Mouse (Mus musculus) cortical plate, adult 2 months (tissue): ENCODE results near the gene Sp6. TPM values are rescaled to one million over a fixed set of nuclear protein-coding genes. Genes with fewer than 3 reads are reported as not detected.
A peak's percentile ranks its signal among the peaks of the same experiment; 100 is the strongest.

Experiments used
- H3K27ac ChIP-seq: fragments of 200-500 bp; 2 replicates; pipeline ENCODE4 v1.5.1; 2012; ENCODE audit warnings: low read length, control low read depth, inconsistent platforms; ENCODE audit not compliant: insufficient read depth
- H3K4me1 ChIP-seq: fragments of 200-500 bp; 2 replicates; pipeline ENCODE4 v1.6.1; 2011; ENCODE audit warnings: low read length; ENCODE audit not compliant: control insufficient read depth, insufficient read depth
- H3K4me3 ChIP-seq: fragments of 200-500 bp; 2 replicates; pipeline ENCODE4 v1.5.1; 2011; ENCODE audit warnings: mild to moderate bottlenecking, low read length, control low read depth; ENCODE audit not compliant: insufficient read depth
- CTCF ChIP-seq: fragments of 200-500 bp; IDR thresholded peaks from 2 replicates; pipeline ENCODE4 v1.5.1; 2011; ENCODE audit warnings: mild to moderate bottlenecking, control low read depth, low read length; ENCODE audit not compliant: insufficient read depth; ENCODE audit errors: extremely low read depth
- POLR2A ChIP-seq: fragments of 200-500 bp; IDR thresholded peaks from 2 replicates; pipeline ENCODE4 v1.6.1; 2011; ENCODE audit warnings: mild to moderate bottlenecking, low read length, control low read depth; ENCODE audit not compliant: insufficient read depth; ENCODE audit errors: extremely low read depth
- polyA plus RNA-seq: library from polyadenylated mRNA; depleted of rRNA; stranded (reverse); fragments of >200 nt; gene quantifications from 2 replicates; pipeline ENCODE4 v1.2.3, GENCODE M21; 2012

Sp6 gene
- polyA plus RNA-seq, 1 experiment, result 0.69 TPM

DNA sequence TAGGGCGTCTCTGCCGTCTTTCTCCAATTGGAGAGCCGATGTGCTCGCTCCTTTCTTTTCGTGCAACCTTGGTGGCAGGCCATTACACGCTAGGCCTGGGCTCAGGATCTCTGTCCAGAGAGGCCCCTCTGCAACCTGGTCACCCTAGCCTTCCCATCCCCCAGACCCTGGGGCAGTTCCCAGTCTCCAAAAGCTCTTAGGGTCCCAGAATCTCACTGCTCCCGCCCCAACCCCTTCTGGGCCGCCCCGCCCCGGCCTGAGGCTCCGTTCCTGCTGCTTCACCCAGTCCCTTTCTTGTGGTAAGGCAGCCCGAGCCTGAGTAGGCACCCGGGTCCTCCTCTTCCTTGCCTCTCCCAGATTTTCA is 6.1 kb downstream of the Sp6 start:
- TF ChIP-seq POLR2A, result no peak
- TF ChIP-seq CTCF, result no peak
- H3K4me1 ChIP-seq, result no peaks in the 10 kb centered on the region
- H3K4me3 ChIP-seq, result no peak overlapping the region
- no peak overlapping the region for H3K27ac ChIP-seq

DNA sequence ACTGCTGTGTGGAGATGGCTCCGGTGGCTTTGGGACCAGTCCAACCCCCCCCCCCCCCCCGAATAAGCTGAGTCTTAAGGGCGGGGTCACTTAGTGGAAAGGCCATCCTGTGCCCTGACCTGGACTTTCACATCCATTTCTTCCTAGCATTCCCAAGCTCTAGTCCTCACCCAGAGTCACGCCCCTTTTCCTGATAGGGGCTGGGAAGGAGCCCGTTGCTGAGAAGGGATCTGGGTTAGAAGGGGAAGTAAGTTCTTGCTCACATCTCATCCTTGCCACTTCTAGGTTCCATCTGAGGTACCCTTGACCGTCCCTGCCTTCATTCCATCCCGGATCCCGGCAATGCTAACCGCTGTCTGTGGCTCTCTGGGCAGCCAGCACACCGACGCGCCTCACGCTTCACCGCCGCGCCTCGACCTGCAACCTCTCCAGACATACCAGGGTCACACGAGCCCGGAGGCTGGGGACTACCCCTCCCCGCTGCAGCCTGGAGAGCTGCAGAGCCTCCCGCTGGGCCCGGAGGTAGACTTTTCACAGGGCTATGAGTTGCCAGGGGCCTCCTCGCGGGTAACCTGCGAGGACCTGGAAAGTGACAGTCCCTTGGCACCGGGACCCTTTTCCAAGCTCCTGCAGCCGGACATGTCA is 8.0 kb downstream of the Sp6 start:
- Histone ChIP-seq H3K4me3 (no peak overlapping the region; the same call in 1 of the 2 replicates), H3K4me1 (no peaks in the 10 kb centered on the region), H3K27ac (no peak overlapping the region)
- TF ChIP-seq POLR2A (no peak), CTCF (no peak)

DNA sequence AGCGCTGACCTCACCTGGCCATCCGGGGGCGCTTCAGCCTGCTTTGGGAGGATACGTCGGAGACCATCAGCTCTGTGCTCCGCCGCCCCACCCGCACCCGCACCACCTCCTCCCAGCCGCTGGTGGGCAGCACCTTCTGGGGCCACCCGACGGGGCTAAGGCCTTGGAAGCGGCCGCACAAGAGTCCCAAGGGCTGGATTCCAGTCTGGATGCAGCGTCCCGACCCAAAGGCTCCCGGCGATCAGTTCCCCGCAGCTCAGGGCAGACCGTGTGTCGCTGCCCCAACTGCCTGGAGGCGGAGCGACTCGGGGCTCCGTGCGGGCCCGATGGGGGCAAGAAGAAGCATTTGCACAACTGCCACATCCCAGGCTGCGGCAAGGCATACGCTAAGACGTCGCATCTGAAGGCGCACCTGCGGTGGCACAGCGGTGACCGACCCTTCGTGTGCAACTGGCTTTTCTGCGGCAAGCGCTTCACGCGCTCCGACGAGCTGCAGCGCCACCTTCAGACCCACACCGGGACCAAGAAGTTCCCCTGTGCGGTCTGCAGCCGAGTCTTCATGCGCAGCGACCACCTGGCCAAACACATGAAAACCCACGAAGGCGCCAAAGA is 8.8 kb downstream of the Sp6 start:
- peak overlapping the region; percentile 42 for H3K4me3 ChIP-seq
- no peaks in the 10 kb centered on the region for H3K4me1 ChIP-seq
- TF ChIP-seq POLR2A, result no peak
- peak; percentile 61 for TF ChIP-seq CTCF
- H3K27ac ChIP-seq, result no peak overlapping the region

DNA sequence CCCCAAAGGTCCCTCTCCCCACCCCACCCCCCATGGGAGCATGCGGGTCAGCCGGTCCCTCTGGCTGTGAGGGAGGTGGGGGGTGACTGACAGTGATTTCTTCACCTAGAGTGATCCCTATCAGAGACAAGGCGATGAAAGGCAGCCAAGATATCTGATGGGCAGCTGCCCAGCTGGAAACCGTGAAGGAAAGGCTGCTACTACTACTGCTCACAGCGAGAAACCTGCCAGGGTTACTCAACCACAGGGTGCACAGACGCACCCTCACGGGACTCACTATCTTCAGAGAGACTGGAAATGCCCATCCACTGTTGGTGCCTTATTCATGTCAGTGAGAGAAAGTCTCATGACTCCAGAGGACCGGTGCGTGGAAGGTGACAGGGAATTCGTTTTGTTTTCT is 11.8 kb downstream of the Sp6 start:
- no peak for TF ChIP-seq CTCF
- TF ChIP-seq POLR2A, result no peak
- H3K4me1 ChIP-seq, result no peaks in the 10 kb centered on the region
- H3K4me3 ChIP-seq, result no peak overlapping the region
- H3K27ac ChIP-seq, result no peak overlapping the region

DNA sequence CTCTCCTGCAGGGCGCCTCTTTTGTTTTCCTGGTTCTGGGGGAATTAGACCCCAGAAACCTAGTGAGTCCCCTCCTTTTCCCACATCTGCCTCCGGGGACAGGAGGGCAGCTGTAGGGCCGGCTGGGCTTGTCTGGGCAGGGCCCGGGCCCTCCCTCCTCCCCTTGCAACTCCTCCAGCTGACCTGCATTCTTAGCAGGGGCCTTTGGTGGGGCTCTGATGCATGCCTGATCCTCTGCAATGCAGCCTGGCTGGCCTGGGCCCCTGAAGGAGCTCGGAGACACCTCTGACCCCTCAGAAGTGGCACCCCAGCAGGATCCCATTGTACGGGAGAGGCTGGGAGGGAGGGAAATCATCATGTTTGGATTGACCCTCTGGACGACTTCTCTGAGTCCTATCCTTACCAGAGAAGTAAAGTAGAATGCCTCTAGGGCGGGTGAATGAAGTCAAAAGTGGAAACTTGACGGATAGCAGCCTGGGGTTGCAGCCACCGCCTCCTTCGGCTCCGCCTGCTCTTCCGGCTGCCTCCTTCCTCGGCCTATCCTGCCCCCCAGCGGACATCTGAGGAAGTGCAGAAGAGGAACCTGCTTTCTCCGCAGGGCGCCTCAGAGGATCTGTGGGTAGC is 12.6 kb downstream of the Sp6 start:
- H3K4me3 ChIP-seq, result no peak overlapping the region
- peak; percentile 87 for TF ChIP-seq CTCF
- no peak for TF ChIP-seq POLR2A
- H3K4me1 ChIP-seq, result 0 out of 2 replicates have a peak, but pooled peaks cover 2% of the 10 kb centered on the region
- no peak overlapping the region for H3K27ac ChIP-seq

DNA sequence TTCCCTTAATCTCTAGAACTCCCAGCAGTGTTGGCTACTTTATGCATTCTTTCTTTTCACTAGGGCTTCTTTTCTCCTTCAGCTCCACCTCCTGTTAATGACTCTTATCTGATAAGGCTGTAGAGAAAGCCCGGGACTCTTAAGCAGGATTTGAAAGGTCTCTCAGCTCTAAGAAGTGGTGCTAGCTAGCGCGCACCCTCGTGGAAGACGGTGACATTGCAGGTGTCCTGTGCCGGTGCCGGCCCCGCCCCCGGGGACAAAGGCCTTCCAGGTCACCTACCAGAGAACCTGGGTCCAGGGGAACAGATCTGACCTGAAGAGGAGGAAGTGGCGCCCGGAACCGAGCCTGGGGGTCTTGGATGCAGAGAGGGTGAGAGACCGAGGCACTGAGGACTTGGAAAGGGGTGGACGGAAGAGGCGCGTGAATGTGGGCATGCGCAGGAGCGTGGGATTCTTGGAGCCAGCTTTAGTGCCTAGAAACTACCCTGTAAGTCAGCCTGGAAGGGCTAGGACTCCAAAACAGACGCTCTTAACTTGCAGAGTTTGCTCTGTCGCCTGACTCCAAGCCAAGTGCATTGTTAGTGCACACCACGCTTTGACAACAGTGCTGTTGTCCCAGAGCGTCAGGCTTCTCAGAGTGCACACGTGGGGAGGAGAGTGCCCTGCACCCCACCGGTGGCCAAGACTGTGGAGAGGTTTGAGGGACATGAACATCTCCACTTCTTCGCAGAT is 16.7 kb downstream of the Sp6 start, which contains the start of gene Scrn2:
Gene Scrn2 (plus strand): TSS at position 253 of the 732 bp plus-strand sequence.
- no peak within 1 kb of the TSS for H3K27ac ChIP-seq
- H3K4me1 ChIP-seq, result 0 out of 2 replicates have a peak, but pooled peaks cover 2% of the 10 kb centered on the region
- TF ChIP-seq CTCF, result peak; percentile 67
- no peak for TF ChIP-seq POLR2A
- peak within 1 kb of the TSS; percentile 44 for H3K4me3 ChIP-seq

DNA sequence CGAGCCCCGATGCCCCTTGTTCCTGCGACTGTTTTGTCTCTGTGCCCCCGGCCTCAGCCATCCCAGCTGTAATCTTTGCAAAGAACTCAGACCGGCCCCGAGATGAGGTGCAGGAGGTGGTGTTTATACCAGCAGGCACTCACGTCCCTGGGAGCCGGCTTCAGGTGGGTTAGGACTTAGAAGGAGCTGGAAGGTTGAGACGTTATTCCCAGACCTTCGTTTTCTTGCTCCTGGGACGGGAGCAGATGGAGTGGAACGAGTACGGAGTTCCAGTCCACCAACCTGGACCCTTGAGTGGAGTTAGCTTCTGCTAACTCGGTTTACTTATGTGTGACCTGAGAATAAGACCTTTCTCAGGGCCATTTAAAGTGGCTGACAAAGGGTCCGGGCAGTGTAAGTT is 17.2 kb downstream of the Sp6 start:
- Histone ChIP-seq H3K4me3 (peak overlapping the region; percentile 44), H3K4me1 (0 out of 2 replicates have a peak, but pooled peaks cover 2% of the 10 kb centered on the region), H3K27ac (no peak overlapping the region)
- TF ChIP-seq POLR2A (no peak), CTCF (no peak)

DNA sequence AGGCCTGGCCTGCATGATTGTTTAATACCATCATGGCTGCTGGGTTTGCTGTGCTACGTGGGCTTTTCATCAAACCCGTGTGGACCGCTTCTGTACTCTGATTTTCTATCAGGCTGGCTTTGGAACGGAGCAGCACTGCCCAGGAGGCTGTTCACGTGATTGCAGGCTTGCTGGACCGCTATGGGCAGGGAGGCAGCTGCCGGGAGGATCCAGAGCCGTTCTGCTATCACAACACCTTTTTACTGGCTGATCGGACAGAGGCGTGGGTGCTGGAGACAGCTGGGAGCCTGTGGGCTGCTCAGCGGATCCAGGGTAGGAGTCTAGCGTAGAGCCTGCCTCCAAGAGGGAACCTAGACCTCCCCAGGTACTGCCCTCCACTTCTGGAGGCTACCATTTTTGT is 18.8 kb downstream of the Sp6 start:
- H3K27ac ChIP-seq, result no peak overlapping the region
- TF ChIP-seq POLR2A, result no peak
- TF ChIP-seq CTCF, result no peak

DNA sequence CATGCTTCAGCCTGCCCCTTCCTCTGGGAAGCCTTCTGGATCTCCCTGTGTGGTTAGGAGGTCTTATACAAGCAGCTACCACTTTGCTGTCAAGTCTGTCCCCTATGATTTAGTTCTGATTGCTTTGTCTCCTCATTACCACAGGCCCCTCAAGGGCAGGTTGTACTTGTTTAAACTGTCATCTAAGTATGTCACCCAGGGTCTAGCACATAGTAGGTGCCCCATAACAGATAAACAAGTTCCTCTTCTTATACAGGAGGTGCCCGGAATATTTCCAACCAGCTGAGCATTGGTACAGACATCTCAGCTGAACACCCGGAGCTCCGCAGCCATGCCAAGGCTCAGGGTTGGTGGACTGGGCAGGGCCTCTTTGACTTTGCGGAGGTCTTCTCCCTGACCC is 19.3 kb downstream of the Sp6 start:
- H3K4me1 ChIP-seq, result 0 out of 2 replicates have a peak, but pooled peaks cover 2% of the 10 kb centered on the region
- no peak overlapping the region for H3K27ac ChIP-seq
- H3K4me3 ChIP-seq, result no peak overlapping the region
- no peak for TF ChIP-seq CTCF
- TF ChIP-seq POLR2A, result no peak

More for the DNA sequence above, 18.8 kb downstream of the Sp6 start:
- Histone ChIP-seq H3K4me3 (no peak overlapping the region), H3K4me1 (0 out of 2 replicates have a peak, but pooled peaks cover 2% of the 10 kb centered on the region)
